Mouse (Mus musculus) left cerebral cortex, postnatal 14 days (tissue): ENCODE measurements around the gene Nfia. TPM values are rescaled to one million over a fixed set of nuclear protein-coding genes. Genes with fewer than 3 reads are reported as not detected.

ENCODE experiments used
- DNase-seq, 2 experiments: peaks; one replicate each; pipeline ENCODE4 v3.0.0; 2021 to 2022; ENCODE audit warnings: low spot score in 2 of 2, mixed read lengths in 1 of 2
- intact Hi-C: fragments of 180-260 bp; cut with DNase I; formaldehyde crosslinking; loops from one replicate; pipeline ENCODE4 v1.15.1; 2025
- total RNA-seq, 2 experiments: library from RNA; stranded (reverse); gene quantifications; 2 replicates each; pipeline ENCODE4 v1.2.3; 2021

The Nfia gene
- total RNA-seq, 2 experiments from 2014 or later: 67.1 to 75.4 TPM

- intact Hi-C loops: loop anchor here (5.0 kb wide), 1 partner anchor 708 kb away; no protein-coding TSS in a partner anchor
- no peak for DNase-seq
Measured at GRCm38 (mm10) chr4:97880120-97881055, 107.9 kb downstream of the Nfia start.

GRCm38 (mm10) chr4:97885574-97885973 lies 113.0 kb downstream of the Nfia start:
- intact Hi-C loops: no loop called here
- no peak for DNase-seq

DNA sequence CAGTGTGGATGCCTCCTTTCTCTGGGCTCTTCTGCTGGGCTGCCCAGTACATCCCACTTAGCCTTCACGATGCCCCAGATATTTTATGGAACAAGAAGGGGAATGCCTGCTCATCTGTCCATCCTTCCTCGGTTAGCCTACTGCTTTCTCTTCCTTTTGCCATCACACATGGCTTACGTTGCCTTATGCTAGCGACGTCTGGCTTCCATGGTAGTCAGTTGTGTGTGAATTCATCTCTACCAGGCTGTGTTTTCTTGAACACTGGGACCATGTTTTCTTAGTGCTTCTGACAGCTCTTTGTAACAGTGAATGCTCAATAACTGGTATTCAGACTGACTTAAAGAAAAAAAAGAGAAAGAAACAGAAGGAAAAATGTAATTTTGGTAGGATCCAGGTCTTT lies 113.7 kb downstream of the Nfia start:
- intact Hi-C loops: no loop called here
- DNase-seq: no peak

DNA sequence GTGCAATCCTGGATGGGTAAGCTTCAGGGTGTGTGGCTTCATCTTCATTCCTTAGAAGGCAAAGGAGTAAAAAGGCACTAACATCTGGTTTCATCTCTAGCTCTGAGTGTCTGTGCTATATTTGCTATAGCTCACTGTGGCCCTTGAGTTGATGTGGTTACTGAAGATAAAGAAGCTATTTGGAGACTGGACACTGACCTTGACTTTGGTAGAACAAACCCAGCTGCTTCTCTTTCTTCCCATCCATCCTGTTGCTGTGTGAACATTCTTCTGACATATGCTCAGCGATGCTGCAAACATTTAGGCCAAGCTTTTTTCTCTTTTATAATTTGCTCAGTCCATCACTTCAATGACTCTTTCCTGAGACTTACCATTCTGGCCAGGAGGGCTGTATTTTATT lies 114.7 kb downstream of the Nfia start:
- intact Hi-C loops: no loop called here
- no peak for DNase-seq

DNA sequence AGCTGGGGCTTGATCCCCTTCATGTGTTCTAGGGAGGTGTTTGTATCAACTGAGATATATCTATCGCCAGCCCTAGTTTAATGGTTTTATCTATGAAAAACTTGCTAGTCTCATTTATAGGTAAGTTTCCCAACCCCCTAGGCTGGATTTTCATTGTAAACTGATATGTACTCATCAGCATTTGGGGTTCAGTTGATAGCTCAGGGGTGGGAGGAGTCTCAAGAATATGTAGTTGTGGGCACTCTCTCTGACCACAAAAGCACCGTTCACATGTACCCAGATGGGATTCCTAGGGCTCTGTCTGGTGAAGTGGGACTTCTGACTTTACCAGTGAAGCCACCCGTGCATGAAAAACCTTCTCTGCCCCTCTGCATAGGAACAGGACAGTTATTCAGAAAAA lies 118.5 kb downstream of the Nfia start:
- intact Hi-C loops: no loop called here
- no peak for DNase-seq

DNA sequence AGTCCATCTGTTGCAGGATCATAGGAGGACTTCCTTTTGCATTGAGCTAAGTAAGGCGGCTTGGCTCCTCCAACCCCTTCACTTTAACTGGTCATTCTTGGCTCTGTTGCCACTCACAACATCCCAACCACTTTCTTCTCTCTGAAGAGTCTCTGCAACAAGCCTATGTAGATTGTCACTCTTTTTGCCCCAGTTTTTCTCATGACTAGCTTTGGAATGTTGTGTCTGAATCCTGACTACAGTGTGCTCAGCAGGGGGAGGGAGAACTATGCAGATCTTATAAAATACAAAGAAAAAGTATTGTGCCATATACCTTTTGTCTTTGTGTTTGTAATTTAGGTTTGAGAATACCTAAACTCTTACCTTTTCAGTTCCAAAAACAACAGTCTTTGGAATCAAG lies 119.1 kb downstream of the Nfia start:
- intact Hi-C loops: no loop called here
- DNase-seq: no peak

- peak in 1 of 2 experiments; percentile 60 for DNase-seq
Measured at GRCm38 (mm10) chr4:97893915-97894884, 121.7 kb downstream of the Nfia start.

GRCm38 (mm10) chr4:97895940-97896339 lies 123.4 kb downstream of the Nfia start:
- DNase-seq: no peak
- intact Hi-C loops: no loop called here

More at GRCm38 (mm10) chr4:97893915-97894884, 121.7 kb downstream of the Nfia start:
- intact Hi-C loops: no loop called here

- DNase-seq: no peak
Measured at GRCm38 (mm10) chr4:97900256-97900944, 127.9 kb downstream of the Nfia start.

GRCm38 (mm10) chr4:97905826-97906225 lies 133.3 kb downstream of the Nfia start:
- DNase-seq: no peak
- intact Hi-C loops: no loop called here

More at GRCm38 (mm10) chr4:97900256-97900944, 127.9 kb downstream of the Nfia start:
- intact Hi-C loops: no loop called here

- DNase-seq: no peak
- intact Hi-C loops: no loop called here
Measured at GRCm38 (mm10) chr4:97908576-97909147, 136.1 kb downstream of the Nfia start.

DNA sequence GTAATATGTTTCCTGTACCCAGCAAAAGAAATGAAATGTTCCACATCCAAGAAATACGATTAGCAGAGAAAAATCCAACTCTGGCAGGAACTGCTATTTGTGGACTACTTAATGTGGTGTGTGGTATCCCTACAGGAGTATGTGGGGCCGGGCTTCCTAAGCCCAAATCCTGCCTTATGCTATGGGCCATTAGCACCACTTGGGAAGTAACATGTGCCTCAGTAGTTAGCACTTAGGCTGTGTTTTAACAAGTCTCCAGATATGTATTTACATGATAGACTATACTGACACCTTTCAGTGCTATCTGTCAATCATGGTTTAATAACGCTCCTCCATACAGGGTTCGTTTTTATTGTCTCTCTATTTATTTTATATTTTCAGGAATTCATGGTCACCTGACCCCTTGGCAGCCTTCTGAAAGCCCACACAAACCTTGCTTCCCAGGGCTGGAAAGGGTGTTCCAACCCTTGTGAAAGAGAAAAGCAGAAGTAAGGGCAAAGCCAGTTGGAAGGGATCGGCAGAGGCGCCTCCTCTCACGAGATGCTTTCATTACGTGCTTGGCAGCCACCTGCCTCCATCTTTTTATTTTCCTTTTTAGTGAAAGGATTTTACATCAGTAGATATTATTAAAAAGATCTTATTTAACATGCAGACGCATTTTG lies 137.7 kb downstream of the Nfia start:
- no peak for DNase-seq
- intact Hi-C loops: loop anchor here (5.0 kb wide), 2 partner anchors 33 to 128 kb away; no protein-coding TSS in a partner anchor

DNA sequence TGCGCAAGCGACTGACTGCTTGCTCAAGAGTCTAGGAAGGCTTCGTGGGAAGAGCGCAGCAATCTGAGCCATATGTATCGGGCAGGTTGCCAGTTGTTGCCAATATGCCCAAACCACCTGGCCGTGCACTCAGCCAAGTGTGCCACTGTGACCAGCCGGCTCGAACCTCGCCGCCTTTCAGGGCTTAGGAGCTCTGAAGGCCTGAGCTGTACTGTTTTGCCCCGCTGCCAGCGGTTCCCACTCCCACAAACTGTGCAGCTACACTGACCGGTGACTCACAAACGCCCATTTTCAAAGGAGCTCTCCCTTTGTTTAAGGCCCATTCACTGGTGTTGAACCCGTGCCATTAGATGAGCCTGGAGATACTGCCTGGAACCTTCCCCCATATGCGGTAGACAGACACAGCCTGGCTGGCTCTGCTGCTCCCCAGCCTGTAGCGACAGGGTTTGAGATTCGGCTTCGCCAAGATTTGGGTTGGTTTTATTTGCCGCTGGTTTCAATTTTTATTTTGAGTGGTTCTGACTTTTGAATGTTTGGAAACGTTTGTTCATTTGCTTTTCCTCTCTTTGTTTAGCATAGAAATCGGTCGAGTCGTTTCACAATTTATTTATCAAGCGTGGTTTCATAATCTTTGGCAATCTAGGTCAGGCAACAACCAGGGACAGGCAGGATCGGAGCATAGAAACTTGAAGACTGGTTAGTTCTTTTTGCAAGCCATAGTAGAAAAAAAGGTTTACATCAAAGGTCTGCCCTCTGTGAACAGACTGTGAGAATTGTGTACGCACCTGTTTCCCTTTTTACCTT lies 138.4 kb downstream of the Nfia start:
- peak; percentile 59 to 61 for DNase-seq
- intact Hi-C loops: loop anchor here (5.0 kb wide), 2 partner anchors 34 to 129 kb away; no protein-coding TSS in a partner anchor

GRCm38 (mm10) chr4:97911755-97912154 lies 139.2 kb downstream of the Nfia start:
- intact Hi-C loops: loop anchor here (5.0 kb wide), 2 partner anchors 34 to 129 kb away; no protein-coding TSS in a partner anchor
- DNase-seq: no peak

- DNase-seq: no peak
- intact Hi-C loops: loop anchor here (5.0 kb wide), 2 partner anchors 35 to 130 kb away; no protein-coding TSS in a partner anchor
Measured at GRCm38 (mm10) chr4:97912155-97912554, 139.6 kb downstream of the Nfia start.

DNA sequence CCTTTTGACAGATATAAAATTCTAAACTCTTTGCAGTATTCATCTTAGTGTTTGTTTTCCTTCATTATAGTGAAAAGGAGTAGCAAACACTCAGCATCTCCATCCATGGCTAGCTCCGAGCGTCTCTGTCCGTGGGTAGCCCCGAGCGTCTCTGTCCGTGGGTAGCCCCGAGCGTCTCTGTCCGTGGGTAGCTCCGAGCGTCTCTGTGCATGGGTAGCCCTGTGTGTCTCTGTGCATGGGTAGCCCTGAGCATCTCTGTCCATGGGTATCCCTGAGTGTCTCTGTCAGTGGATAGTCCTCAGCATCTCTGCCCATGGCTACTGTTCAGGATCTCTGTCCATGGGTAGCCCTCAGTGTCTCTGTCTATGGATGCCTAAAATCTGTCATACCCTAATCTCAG lies 140.0 kb downstream of the Nfia start:
- DNase-seq: no peak
- intact Hi-C loops: loop anchor here (5.0 kb wide), 2 partner anchors 35 to 130 kb away; no protein-coding TSS in a partner anchor

GRCm38 (mm10) chr4:97914348-97914747 lies 141.8 kb downstream of the Nfia start:
- intact Hi-C loops: loop anchor here (5.0 kb wide), 2 partner anchors 37 to 132 kb away; no protein-coding TSS in a partner anchor
- DNase-seq: no peak
